Mouse (Mus musculus) cerebellum, adult (tissue): ENCODE results near the gene Cox11.
A peak's percentile ranks its signal among the peaks of the same experiment; 100 is the strongest.

Source experiments
- ATAC-seq: cut with Nextera tagmentation; 2 replicates; pipeline ENCODE4 v1.9.2; 2017; ENCODE audit warnings: mild to moderate bottlenecking, moderate library complexity, mixed read lengths; ENCODE audit not compliant: insufficient number of reproducible peaks, low FRiP score, low TSS enrichment

The Cox11 gene

DNA sequence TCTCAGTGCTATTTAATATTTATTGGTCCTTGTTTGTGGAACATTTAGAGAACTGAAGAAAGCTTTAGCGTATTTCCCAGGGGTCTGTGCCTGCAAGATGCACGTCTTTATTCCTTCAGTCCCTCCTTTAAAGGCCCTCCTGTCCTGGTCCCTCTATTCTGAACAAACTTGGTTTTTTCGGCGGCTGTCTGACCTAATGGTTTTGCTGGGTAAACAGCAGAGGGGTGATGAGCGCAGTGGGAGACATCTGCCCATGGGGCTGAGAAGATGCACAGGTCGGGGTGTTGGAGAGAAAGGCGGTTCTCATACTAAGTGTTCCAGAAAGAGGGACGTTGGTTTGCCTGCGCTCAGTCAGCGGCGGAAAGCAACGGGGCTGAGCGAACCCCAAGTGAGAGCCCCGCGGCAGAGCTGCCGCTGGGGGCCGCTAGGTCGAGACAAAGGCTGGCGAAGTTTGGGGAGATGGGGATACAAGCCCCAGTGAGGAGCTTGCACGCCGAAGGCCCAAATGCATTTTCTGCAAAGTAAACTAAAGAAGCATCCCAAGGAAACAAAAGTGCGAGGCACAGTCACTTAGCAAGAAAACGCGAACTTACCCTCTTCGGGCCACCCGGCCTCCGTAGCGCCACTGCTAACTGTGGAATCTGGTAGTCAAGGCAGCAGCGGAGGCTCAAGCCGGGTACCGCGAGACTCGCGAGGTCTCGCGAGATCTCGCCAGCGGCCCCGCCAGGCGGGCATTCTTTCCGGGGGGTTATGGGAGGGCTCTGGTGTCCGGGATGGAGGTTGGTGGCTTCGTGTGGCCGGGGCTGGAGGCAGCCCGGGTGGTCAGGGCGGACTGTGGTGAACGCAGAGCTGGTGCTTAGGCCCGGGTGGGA lies at the start of gene Cox11, which contains the start of gene Stxbp4:
Cox11 (plus strand) TSS at position 734 of the 872 bp plus-strand sequence.
Stxbp4 (minus strand) TSS at position 645 of the 872 bp plus-strand sequence.
- peak; percentile 96 for ATAC-seq

DNA sequence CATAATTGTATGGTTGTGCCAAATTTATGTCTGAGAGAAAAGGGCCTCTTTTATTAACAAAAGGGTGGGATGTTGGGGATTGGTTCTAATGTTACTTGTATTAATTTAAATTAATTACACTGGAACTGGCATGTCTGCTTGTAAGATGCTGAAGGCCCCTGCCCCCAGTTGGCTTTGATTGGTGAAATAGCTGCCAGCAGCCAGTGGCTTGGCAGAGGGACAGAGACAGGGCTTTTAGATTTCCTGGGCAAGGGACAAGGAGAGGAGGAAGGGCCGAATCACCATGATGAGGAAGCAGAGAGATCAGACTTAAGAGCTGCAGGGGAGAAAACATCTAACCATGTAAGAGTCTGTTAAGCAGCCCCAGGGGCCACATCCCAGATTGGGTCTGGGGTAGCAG lies 47.0 kb upstream of the Cox11 start:
- no peak for ATAC-seq

- no peak for ATAC-seq
Measured at GRCm38 (mm10) chr11:90595826-90596225, 42.1 kb upstream of the Cox11 start.

- no peak for ATAC-seq
Measured at GRCm38 (mm10) chr11:90603066-90603465, 34.9 kb upstream of the Cox11 start.

DNA sequence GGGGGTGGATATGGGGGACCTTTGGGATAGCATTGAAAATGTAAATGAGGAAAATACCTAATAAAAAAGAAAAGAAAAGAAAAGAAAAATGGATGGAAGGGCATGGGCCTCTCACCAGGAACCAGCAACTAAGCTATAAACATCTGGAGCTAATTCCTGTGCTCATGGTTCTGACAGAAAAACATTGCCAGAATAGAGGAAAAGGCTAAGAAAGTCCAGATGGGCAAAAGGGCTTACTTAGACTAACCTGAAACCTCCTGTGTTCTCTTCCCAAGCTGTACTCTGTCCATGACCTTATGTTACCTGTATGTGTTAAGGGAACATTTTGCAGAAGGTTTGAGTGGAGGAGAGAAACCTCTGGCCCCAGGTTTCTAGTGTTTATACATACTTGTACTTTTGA lies 25.9 kb upstream of the Cox11 start:
- ATAC-seq: no peak

GRCm38 (mm10) chr11:90614743-90615142 lies 23.2 kb upstream of the Cox11 start:
- no peak for ATAC-seq

- no peak for ATAC-seq
Measured at GRCm38 (mm10) chr11:90616431-90616830, 21.5 kb upstream of the Cox11 start.

DNA sequence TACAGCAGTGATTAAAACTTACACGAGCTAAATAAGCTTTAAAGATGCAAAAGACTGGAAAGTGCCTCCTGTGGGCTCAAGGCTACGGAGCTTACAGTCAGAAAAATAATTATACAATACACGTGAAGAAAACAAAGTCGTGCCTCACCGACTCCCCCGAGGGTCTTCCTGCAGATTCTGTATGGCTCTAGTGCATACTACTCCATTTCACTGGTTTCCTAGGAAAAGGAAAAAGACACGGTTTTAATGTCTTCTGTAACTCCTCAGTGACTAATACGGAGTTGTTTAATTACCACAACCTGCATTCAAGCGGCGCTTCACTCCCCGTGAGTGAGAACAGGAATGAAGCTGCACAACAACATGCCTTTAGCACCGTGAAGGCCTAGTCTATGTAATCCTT lies 15.9 kb upstream of the Cox11 start:
- ATAC-seq: no peak

- ATAC-seq: no peak
Measured at GRCm38 (mm10) chr11:90622500-90622899, 15.5 kb upstream of the Cox11 start.

GRCm38 (mm10) chr11:90623477-90623876 lies 14.5 kb upstream of the Cox11 start:
- no peak for ATAC-seq

- no peak for ATAC-seq
Measured at GRCm38 (mm10) chr11:90625174-90625573, 12.8 kb upstream of the Cox11 start.

GRCm38 (mm10) chr11:90627751-90628150 lies 10.2 kb upstream of the Cox11 start:
- no peak for ATAC-seq

- no peak for ATAC-seq
Measured at GRCm38 (mm10) chr11:90632480-90632879, 5.5 kb upstream of the Cox11 start.

- ATAC-seq: no peak
Measured at GRCm38 (mm10) chr11:90634661-90635060, 3.3 kb upstream of the Cox11 start.

GRCm38 (mm10) chr11:90638312-90638830 lies 398 bp downstream of the Cox11 start:
- peak; percentile 45 for ATAC-seq

GRCm38 (mm10) chr11:90649777-90650176 lies 11.8 kb downstream of the Cox11 start:
- ATAC-seq: no peak

- no peak for ATAC-seq
Measured at GRCm38 (mm10) chr11:90650231-90650885, 12.4 kb downstream of the Cox11 start.

DNA sequence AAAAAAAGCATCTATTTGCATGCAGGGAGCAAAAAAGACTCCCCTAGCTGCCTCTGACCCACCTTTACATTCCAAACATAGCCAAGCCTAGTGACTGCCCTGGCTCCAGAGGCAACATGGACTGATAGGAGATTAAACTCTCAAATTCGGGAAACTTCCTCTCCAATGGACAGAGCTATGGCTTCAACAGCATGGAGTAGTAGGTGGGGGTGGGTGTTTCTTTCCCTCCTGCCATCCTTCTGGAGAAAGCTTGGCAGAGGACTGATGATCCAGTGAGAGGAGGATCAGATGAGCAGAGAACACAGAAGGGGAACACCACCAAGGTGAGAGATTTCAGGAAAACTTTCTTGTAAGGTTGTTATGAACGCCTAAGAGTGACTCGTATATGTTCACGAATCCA lies 14.6 kb downstream of the Cox11 start:
- no peak for ATAC-seq

GRCm38 (mm10) chr11:90657527-90657926 lies 19.6 kb downstream of the Cox11 start:
- ATAC-seq: no peak

DNA sequence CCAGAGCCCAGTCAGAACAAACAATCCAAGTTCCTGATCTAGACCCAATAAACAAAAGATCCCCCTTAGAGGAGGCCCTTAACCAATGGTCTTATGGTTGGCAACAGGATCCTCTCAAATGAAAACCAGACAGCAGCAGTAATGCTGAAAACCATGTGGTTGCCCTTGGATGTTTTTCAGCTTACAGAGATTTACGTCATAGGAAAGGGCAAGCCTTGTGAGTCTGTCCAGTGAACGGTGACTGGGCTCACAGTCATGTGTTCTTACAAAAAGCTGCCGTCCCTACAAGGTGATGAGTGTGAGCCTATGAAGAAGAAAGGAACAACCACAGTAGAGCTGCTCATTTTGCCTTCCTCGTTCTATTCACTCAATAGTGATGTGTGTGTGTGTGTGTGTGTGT lies 22.7 kb downstream of the Cox11 start:
- no peak for ATAC-seq

DNA sequence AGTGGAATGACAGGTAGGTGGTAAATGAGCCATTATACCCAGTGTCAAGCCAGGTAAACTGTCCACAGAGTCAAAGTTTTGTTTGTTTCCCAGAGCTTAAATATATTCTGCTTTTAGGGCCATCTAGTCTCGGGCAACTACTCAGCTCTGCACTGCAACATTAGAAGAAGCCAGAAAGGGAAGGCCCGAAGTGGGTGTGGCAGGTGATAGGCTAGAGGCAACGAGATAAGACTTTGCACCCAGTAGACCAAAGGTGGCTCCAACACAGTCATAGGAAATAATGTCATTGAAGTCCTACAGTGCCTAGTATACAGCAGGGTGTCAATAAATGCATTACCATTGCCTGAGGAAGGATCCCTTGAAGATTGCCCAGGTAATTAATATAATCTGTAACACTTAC lies 25.1 kb downstream of the Cox11 start:
- no peak for ATAC-seq
